Mouse (Mus musculus): ENCODE measurements at regions not wholly inside any gene's neighbourhood (a gene's known extent, or its start where the extent isn't known, plus 50 kb on each side); places are given as distances from the start of the nearest gene placed in this dataset.

GRCm38 (mm10) chr3:52802324-52802723 is 214.7 kb downstream of the Cog6 start:
- TF ChIP-seq CTCF (IDR thresholded peaks at IDR 0.05; ENCODE audit: low read depth): no peak
- TF ChIP-seq EP300 (IDR thresholded peaks at IDR 0.05; ENCODE audit: low read depth): no peak

Data from liver, postnatal 0 days (tissue).